Mouse (Mus musculus) thymus, adult 2 months (tissue): ENCODE data around the gene Ptrhd1. TPM values are rescaled to one million over a fixed set of nuclear protein-coding genes. Genes with fewer than 3 reads are reported as not detected.

Experiments
- DNase-seq: peaks from one replicate; pipeline ENCODE4 v3.0.0; 2021
- H3K27ac ChIP-seq: fragments of 200-500 bp; 2 replicates; pipeline ENCODE4 v1.5.1; 2012; ENCODE audit warnings: low read length, control low read depth; ENCODE audit not compliant: control insufficient read depth, insufficient read depth
- H3K27me3 ChIP-seq: fragments of 200-500 bp; 2 replicates; pipeline ENCODE4 v1.6.1; 2012; ENCODE audit warnings: mild to moderate bottlenecking, low read length, moderate library complexity, mixed read lengths; ENCODE audit not compliant: control insufficient read depth, insufficient read depth
- H3K36me3 ChIP-seq: fragments of 200-500 bp; 2 replicates; pipeline ENCODE4 v1.6.1; 2012; ENCODE audit warnings: mild to moderate bottlenecking, low read length, moderate library complexity; ENCODE audit not compliant: control insufficient read depth, insufficient read depth
- H3K4me1 ChIP-seq: fragments of 200-500 bp; replicated peaks from 2 replicates; pipeline ENCODE4 v1.6.1; 2012; ENCODE audit warnings: low read length; ENCODE audit not compliant: control insufficient read depth, insufficient read depth
- H3K4me3 ChIP-seq: fragments of 200-500 bp; 2 replicates; pipeline ENCODE4 v1.5.1; 2012; ENCODE audit warnings: mild to moderate bottlenecking, low read length, control low read depth, moderate library complexity; ENCODE audit not compliant: control insufficient read depth, insufficient read depth
- CTCF ChIP-seq: fragments of 200-500 bp; IDR thresholded peaks from 2 replicates; pipeline ENCODE4 v1.5.1; 2012; ENCODE audit warnings: mild to moderate bottlenecking, control low read depth, low read length, moderate library complexity, borderline replicate concordance; ENCODE audit not compliant: control insufficient read depth, poor library complexity, insufficient read depth; ENCODE audit errors: extremely low read depth
- POLR2A ChIP-seq: fragments of 200-500 bp; IDR thresholded peaks from 2 replicates; pipeline ENCODE4 v1.6.1; 2012; ENCODE audit warnings: mild to moderate bottlenecking, low read length, control low read depth, moderate library complexity; ENCODE audit not compliant: control insufficient read depth, poor library complexity, insufficient read depth; ENCODE audit errors: extremely low read depth
- WGBS: fragments of 180-500 bp; shearing (Covaris S2); methylation state at CpG from one replicate; pipeline ENCODE4 v1.1.7; 2018; 5-methylcytosine and 5-hydroxymethylcytosine counted together
- polyA plus RNA-seq: library from polyadenylated mRNA; depleted of rRNA; stranded (reverse); fragments of >200 nt; gene quantifications from 2 replicates; pipeline ENCODE4 v1.2.3, GENCODE M21; 2012

Gene Ptrhd1
- polyA plus RNA-seq, 1 experiment = 6.2 TPM

- Histone ChIP-seq H3K36me3 (peaks cover 6% of the 10 kb centered on the region), H3K4me3 (no peak overlapping the region), H3K27me3 (no peaks in the 10 kb centered on the region), H3K4me1 (no peaks in the 10 kb centered on the region), H3K27ac (no peak overlapping the region)
- 91% methylated on average over 2 of the region's 2 CpGs for WGBS
- TF ChIP-seq CTCF (no peak), POLR2A (no peak)
- DNase-seq = no peak
Observed at GRCm38 (mm10) chr12:4243805-4244204, 10.0 kb downstream of the Ptrhd1 start.

GRCm38 (mm10) chr12:4245742-4246141 lies 11.9 kb downstream of the Ptrhd1 start:
- no peaks in the 10 kb centered on the region for H3K4me1 ChIP-seq
- TF ChIP-seq POLR2A (no peak), CTCF (no peak)
- no peak overlapping the region for H3K4me3 ChIP-seq
- 93% methylated on average over 10 of the region's 10 CpGs for WGBS
- H3K27me3 ChIP-seq = no peaks in the 10 kb centered on the region
- DNase-seq = no peak
- no peak overlapping the region for H3K27ac ChIP-seq
- peaks cover 6% of the 10 kb centered on the region for H3K36me3 ChIP-seq

DNA sequence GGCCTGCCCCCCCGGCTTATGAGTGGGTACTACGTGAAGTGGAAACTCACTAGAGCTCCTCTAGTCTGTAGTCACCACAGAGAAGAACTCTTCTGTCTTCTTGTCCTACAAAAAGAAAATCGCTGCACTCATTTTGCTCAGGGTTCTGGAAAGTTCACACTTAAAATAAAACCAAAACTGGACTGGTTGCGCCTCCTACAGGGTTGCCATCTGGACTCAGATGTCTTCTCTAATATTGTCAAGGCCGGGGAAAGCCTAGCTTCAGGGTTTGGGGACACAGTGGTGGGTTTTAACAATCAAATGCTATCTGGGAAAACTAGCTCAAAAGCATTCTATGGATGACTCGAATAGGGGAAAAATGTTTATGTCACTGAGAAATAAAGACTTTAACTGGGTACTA lies 16.0 kb downstream of the Ptrhd1 start:
- H3K4me1 ChIP-seq = no peaks in the 10 kb centered on the region
- no peak for TF ChIP-seq POLR2A
- TF ChIP-seq CTCF = no peak
- H3K27ac ChIP-seq = no peak overlapping the region
- no peak for DNase-seq
- no peaks in the 10 kb centered on the region for H3K27me3 ChIP-seq
- H3K36me3 ChIP-seq = peaks cover 15% of the 10 kb centered on the region
- no peak overlapping the region for H3K4me3 ChIP-seq
- WGBS = 96% methylated on average over 6 of the region's 6 CpGs

- 97% methylated on average over 16 of the region's 16 CpGs for WGBS
- no peaks in the 10 kb centered on the region for H3K27me3 ChIP-seq
- no peak for DNase-seq
- H3K27ac ChIP-seq = no peak overlapping the region
- H3K36me3 ChIP-seq = 0 out of 2 replicates have a peak, but pooled peaks cover 8% of the 10 kb centered on the region
- no peak overlapping the region for H3K4me3 ChIP-seq
- TF ChIP-seq POLR2A = no peak
- no peak for TF ChIP-seq CTCF
- H3K4me1 ChIP-seq = no peaks in the 10 kb centered on the region
Observed at GRCm38 (mm10) chr12:4252742-4253655, 19.2 kb downstream of the Ptrhd1 start.

GRCm38 (mm10) chr12:4267765-4268164 lies 33.9 kb downstream of the Ptrhd1 start:
- H3K27me3 ChIP-seq = no peaks in the 10 kb centered on the region
- 95% methylated on average over 4 of the region's 4 CpGs for WGBS
- no peak for DNase-seq
- no peak overlapping the region for H3K27ac ChIP-seq
- no peak overlapping the region for H3K4me3 ChIP-seq
- peaks cover 18% of the 10 kb centered on the region for H3K36me3 ChIP-seq
- no peak for TF ChIP-seq POLR2A
- no peak for TF ChIP-seq CTCF
- H3K4me1 ChIP-seq = 0 out of 2 replicates have a peak, but pooled peaks cover 2% of the 10 kb centered on the region

GRCm38 (mm10) chr12:4271078-4271477 lies 37.3 kb downstream of the Ptrhd1 start:
- TF ChIP-seq POLR2A (no peak), CTCF (no peak)
- no peaks in the 10 kb centered on the region for H3K27me3 ChIP-seq
- no peak overlapping the region for H3K4me3 ChIP-seq
- DNase-seq = no peak
- peaks cover 24% of the 10 kb centered on the region for H3K36me3 ChIP-seq
- H3K4me1 ChIP-seq = 0 out of 2 replicates have a peak, but pooled peaks cover 2% of the 10 kb centered on the region
- 97% methylated on average over 6 of the region's 6 CpGs for WGBS
- H3K27ac ChIP-seq = no peak overlapping the region
